Mouse (Mus musculus) kidney, postnatal 36 days (tissue): Measurements from ENCODE around the gene Dnm3.
A peak's percentile ranks its signal among the peaks of the same experiment; 100 is the strongest.

Source experiments
- DNase-seq, 2 experiments: peaks; one replicate each; pipeline ENCODE4 v3.0.0; 2021 to 2022; ENCODE audit warnings: mixed read lengths in 2 of 2

Gene Dnm3

GRCm38 (mm10) chr1:162242980-162243650 is 234.7 kb downstream of the Dnm3 start:
- DNase-seq = no peak

- DNase-seq = peak in 1 of 2 experiments; percentile 21
These were observed 237.1 kb downstream of the Dnm3 start for GRCm38 (mm10) chr1:162240720-162241119.

- no peak for DNase-seq
These were observed 239.2 kb downstream of the Dnm3 start for GRCm38 (mm10) chr1:162238646-162239045.

- no peak for DNase-seq
These were observed 241.1 kb downstream of the Dnm3 start for GRCm38 (mm10) chr1:162236624-162237159.

GRCm38 (mm10) chr1:162225621-162226147 is 252.2 kb downstream of the Dnm3 start:
- no peak for DNase-seq

- no peak for DNase-seq
These were observed 252.8 kb downstream of the Dnm3 start for GRCm38 (mm10) chr1:162224817-162225605.

GRCm38 (mm10) chr1:162224061-162224460 is 253.8 kb downstream of the Dnm3 start:
- no peak for DNase-seq

- no peak for DNase-seq
These were observed 254.4 kb downstream of the Dnm3 start for GRCm38 (mm10) chr1:162223258-162223940.

- no peak for DNase-seq
These were observed 255.5 kb downstream of the Dnm3 start for GRCm38 (mm10) chr1:162222353-162222752.

GRCm38 (mm10) chr1:162221801-162222301 is 256.0 kb downstream of the Dnm3 start:
- no peak for DNase-seq

- no peak for DNase-seq
These were observed 256.9 kb downstream of the Dnm3 start for GRCm38 (mm10) chr1:162220891-162221290.

- DNase-seq = no peak
These were observed 258.1 kb downstream of the Dnm3 start for GRCm38 (mm10) chr1:162219781-162220180.

- DNase-seq = no peak
These were observed 259.2 kb downstream of the Dnm3 start for GRCm38 (mm10) chr1:162218530-162219180.

- peak; percentile 39 to 57 for DNase-seq
These were observed 260.4 kb downstream of the Dnm3 start for GRCm38 (mm10) chr1:162217340-162217974.

- no peak for DNase-seq
These were observed 261.2 kb downstream of the Dnm3 start for GRCm38 (mm10) chr1:162216656-162217055.

- DNase-seq = no peak
These were observed 262.1 kb downstream of the Dnm3 start for GRCm38 (mm10) chr1:162215743-162216142.

GRCm38 (mm10) chr1:162213066-162213465 is 264.8 kb downstream of the Dnm3 start:
- no peak for DNase-seq

GRCm38 (mm10) chr1:162210529-162210928 is 267.3 kb downstream of the Dnm3 start:
- no peak for DNase-seq

GRCm38 (mm10) chr1:162209487-162210149 is 268.2 kb downstream of the Dnm3 start:
- DNase-seq = no peak

GRCm38 (mm10) chr1:162209010-162209409 is 268.8 kb downstream of the Dnm3 start:
- no peak for DNase-seq

- no peak for DNase-seq
These were observed 270.2 kb downstream of the Dnm3 start for GRCm38 (mm10) chr1:162207708-162208043.
